Mouse (Mus musculus): Measurements from ENCODE around the gene Ncmap.
A peak's percentile ranks its signal among the peaks of the same experiment; 100 is the strongest.

Ncmap gene

DNA sequence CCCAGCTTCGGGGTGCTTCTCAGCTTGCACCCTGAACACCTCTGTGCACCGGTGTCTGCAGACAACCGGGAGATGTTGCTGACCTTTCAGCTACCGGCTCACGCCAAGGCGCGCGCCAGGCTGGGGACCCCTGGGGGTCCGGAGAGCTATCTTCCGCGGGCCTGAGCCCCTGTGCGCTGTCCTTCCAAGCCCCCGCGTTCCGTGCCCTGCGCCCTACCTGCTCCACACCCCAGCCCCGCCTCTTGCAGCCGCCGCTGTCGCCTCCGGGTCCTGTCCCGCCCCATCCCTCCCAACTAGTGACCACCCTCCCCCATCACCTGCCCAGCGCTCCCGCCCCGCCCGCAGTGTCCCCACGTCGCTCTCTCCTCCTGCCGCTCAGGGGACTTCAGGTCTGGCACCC lies at the start of gene Ncmap:
TSS of gene Ncmap (minus strand) at position 237 of the 400 bp plus-strand sequence.
- DNase-seq (ENCODE audit: low spot score in 2 of 2): no peak

- DNase-seq (ENCODE audit: low spot score in 2 of 2): no peak
These were observed 44.4 kb upstream of the Ncmap start for GRCm38 (mm10) chr4:135442473-135442872.

GRCm38 (mm10) chr4:135439904-135440522 lies 42.0 kb upstream of the Ncmap start:
- DNase-seq (ENCODE audit: low spot score in 2 of 2): peak in 1 of 2 experiments; percentile 30

GRCm38 (mm10) chr4:135439188-135439647 lies 41.2 kb upstream of the Ncmap start:
- DNase-seq (ENCODE audit: low spot score in 2 of 2): no peak

DNA sequence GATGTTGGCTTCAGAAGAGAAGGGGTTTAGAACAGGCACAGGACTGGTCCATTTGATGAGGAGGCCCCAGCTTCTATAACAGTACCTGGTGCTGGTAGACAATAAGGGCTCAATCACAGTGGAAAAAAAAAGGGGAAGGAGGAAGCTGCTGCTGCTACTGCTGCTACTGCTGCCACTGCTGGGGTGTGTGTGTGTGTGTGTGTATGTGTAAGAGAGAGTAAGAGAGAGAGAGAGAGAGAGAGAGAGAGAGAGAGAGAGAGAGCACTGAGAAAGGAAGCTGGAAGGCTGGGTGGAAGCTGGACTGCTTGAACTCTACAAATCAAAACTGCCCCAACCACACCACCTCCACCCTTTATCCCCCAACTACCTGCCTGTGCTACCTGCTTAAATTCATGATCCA lies 39.9 kb upstream of the Ncmap start:
- DNase-seq (ENCODE audit: low spot score in 2 of 2): no peak

DNA sequence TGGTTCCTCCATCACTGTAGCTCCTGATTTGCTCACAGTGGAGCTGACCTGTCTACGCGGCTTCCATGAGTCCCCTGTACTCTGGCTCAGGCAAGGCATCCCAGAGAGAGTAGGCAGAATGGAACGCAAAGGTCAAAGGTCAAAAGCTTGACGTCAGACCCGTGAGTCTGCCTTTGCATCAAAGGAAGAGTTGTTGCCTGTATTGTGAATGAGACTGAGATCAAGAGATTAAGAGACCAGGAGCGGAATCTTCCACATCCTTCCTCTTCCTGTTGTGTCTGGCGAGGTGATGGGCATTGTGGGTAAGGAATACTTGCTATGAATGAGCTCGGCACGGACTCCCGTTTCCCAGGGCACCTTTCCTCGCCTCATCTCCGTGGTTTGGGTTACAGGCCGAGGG lies 38.3 kb upstream of the Ncmap start:
- no peak for DNase-seq (ENCODE audit: low spot score in 2 of 2)

DNA sequence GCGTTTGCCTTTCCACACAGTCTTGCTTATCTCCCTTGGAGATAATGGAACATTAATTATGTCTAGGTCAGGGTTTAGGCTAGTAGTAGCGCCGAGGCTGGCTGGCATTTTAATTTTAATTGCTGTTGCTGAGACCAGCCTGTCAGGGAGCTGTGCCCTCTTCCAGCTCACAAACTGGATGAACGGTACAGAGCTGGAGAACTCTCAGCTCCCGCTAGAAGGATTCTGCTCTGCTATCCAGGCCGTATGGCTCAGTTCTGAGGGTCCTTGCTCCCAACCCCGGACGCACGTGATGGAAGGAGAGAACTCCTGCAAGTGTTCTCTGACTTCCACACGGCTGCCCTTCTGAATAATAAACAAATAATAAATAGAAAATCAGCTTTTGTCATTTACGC lies 36.4 kb upstream of the Ncmap start:
- DNase-seq (ENCODE audit: low spot score in 2 of 2): no peak

- peak; percentile 49 to 77 for DNase-seq (ENCODE audit: low spot score in 2 of 2)
These were observed 35.7 kb upstream of the Ncmap start, which contains the start of gene Rcan3 for GRCm38 (mm10) chr4:135433443-135434394. Gene Rcan3 (minus strand): TSS chr4:135433853.

- peak in 1 of 2 experiments; percentile 17 for DNase-seq (ENCODE audit: low spot score in 2 of 2)
These were observed 35.0 kb upstream of the Ncmap start for GRCm38 (mm10) chr4:135433086-135433442.

- no peak for DNase-seq (ENCODE audit: low spot score in 2 of 2)
These were observed 32.1 kb upstream of the Ncmap start for GRCm38 (mm10) chr4:135429990-135430760.

- no peak for DNase-seq (ENCODE audit: low spot score in 2 of 2)
These were observed 31.4 kb upstream of the Ncmap start for GRCm38 (mm10) chr4:135429383-135429782.

DNA sequence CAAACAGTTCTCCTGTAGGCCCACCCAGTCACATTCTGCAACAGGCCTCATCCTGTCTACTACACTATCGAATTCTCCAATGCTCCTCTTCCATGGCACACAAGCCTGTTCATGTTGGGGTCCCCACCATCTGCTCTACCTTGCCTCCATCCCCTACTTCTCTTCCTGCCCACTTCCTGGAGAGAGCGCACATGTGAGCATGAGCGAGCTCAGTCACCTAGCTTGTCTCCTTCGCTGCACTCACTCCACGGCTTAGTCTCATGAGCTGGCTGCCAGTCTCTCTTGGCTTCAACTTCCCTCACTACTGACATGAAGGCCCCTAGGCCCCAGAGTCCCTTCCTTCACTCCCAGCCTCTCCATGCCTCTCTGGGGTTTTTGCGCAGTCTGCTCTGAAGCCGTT lies 28.6 kb upstream of the Ncmap start:
- DNase-seq (ENCODE audit: low spot score in 2 of 2): no peak

DNA sequence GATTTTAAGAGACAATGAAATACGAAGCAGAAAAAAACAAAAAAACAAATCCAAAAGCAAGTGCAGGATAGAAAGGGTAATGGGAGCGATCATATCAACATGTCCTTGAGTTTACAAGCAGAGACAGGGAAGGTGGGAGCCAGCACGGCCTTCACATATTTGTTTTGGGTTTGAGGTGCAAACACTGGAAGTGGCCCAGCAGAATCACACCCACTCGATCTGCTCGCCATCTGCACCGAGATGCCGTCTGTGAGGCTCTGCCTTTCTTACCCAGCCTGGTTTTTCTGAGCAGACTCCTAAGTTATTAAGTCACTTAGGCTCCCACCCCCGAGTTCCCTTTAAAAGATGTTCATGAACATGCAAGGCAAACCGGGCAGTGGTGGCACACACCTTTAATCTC lies 27.6 kb upstream of the Ncmap start:
- DNase-seq (ENCODE audit: low spot score in 2 of 2): no peak

DNA sequence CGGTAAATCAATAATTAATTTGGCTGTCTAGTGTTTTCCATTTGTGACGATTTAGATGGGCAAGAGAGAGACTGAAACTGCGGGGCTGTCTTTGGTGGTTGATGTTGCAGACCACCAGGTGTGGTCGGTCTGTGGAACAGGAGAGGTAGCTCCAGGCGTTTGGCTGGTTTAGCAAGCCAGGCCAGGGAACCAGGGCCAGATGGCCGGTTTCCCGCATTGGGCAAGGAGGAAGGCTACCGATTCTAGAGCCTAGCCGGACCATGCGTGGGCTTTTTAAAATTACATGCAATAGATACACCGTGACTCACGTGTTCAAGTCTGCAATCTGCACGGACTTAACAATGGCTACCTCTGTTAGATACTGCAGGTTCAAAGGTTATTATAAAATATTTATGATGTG lies 22.9 kb upstream of the Ncmap start:
- no peak for DNase-seq (ENCODE audit: low spot score in 2 of 2)

GRCm38 (mm10) chr4:135420416-135420815 lies 22.4 kb upstream of the Ncmap start:
- no peak for DNase-seq (ENCODE audit: low spot score in 2 of 2)

- DNase-seq (ENCODE audit: low spot score in 2 of 2): no peak
These were observed 22.0 kb upstream of the Ncmap start for GRCm38 (mm10) chr4:135419996-135420395.

GRCm38 (mm10) chr4:135416367-135416766 lies 18.3 kb upstream of the Ncmap start:
- DNase-seq (ENCODE audit: low spot score in 2 of 2): no peak

GRCm38 (mm10) chr4:135413491-135413890 lies 15.5 kb upstream of the Ncmap start:
- no peak for DNase-seq (ENCODE audit: low spot score in 2 of 2)

DNA sequence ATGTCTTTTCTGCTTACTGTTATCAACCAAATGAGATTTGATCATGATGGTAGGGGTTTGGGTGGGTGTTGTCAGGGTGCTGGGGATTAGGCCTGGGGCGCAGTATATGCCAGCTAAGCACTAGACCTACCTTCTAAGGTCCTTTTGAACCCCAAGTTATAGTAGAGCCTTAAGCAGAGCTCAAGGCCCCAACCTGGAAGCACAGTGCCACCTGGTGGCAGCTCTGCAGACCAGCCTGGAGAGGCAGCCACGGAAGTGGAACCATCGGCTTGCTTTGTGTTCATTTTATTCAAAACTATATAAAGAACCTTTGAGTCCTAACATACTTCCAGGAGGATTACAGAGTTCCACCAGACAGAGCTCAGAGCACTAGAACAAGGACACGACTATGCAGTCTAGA lies 13.6 kb upstream of the Ncmap start:
- DNase-seq (ENCODE audit: low spot score in 2 of 2): peak in 1 of 2 experiments; percentile 46

DNA sequence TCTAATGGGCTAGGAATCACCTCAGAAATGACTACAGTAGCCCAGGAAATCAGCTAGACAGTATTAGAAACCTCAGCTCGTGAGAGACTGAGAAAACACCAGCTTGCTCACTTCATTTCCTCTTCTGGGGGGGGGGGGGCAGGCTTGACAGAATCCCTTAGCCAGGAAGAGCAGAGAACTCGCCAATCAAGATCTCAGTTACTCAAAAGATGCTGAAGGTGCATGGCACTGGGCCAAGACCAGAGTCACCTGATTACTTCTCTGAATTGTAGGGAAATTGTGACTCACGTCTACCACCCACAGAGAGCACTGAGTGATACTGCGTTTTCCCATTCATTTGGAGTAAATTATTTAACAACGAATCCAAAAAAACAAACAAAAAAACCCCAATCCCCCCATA lies 8.2 kb upstream of the Ncmap start:
- DNase-seq (ENCODE audit: low spot score in 2 of 2): no peak

DNA sequence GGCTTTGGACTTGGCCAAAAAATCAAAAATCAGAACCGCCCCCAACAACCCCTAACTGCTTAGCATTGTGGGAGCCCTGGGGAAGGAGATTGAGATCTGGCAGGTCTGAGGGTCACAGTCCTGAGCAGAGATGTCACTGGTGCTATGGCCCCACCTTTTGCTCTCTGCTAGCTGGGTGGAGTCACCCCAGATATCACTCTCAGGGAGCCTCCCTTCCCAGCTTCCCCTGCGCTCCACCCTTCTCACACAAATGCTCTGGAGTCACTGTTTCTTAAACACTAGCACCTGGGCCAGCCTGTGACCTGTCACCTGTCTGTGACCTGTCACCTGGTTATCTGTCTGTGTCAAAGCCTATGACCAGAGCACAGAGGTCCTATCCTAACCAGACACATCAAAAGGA lies 6.9 kb upstream of the Ncmap start:
- DNase-seq (ENCODE audit: low spot score in 2 of 2): no peak

- no peak for DNase-seq (ENCODE audit: low spot score in 2 of 2)
These were observed 6.0 kb upstream of the Ncmap start for GRCm38 (mm10) chr4:135404048-135404447.

All from cerebellum, postnatal 4 days (tissue).